Mouse (Mus musculus) heart, adult 18-20 months (tissue): ENCODE data around the gene Thegl. TPM values are rescaled to one million over a fixed set of nuclear protein-coding genes. Genes with fewer than 3 reads are reported as not detected.
A peak's percentile ranks its signal among the peaks of the same experiment; 100 is the strongest.

Experiments
- DNase-seq, 2 experiments: peaks; one replicate each; pipeline ENCODE4 v3.0.0; 2021 to 2022; ENCODE audit warnings: mixed read lengths in 1 of 2
- total RNA-seq, 2 experiments: library from RNA; stranded (reverse); gene quantifications; 2 replicates each; pipeline ENCODE4 v1.2.3; 2021

The Thegl gene
- total RNA-seq, 2 experiments from 2014 or later = not detected

GRCm38 (mm10) chr5:77052616-77053015 is 36.8 kb downstream of the Thegl start:
- DNase-seq = no peak

- DNase-seq = no peak
These were observed 41.1 kb downstream of the Thegl start for GRCm38 (mm10) chr5:77056881-77057440.

- DNase-seq = no peak
These were observed 44.5 kb downstream of the Thegl start for GRCm38 (mm10) chr5:77060363-77060762.

- peak; percentile 44 to 80 for DNase-seq
These were observed 45.7 kb downstream of the Thegl start for GRCm38 (mm10) chr5:77061372-77062038.

GRCm38 (mm10) chr5:77067321-77067720 is 51.5 kb downstream of the Thegl start:
- DNase-seq = no peak

GRCm38 (mm10) chr5:77070987-77071386 is 55.2 kb downstream of the Thegl start:
- DNase-seq = no peak

GRCm38 (mm10) chr5:77071626-77072025 is 55.8 kb downstream of the Thegl start:
- no peak for DNase-seq

- no peak for DNase-seq
These were observed 58.0 kb downstream of the Thegl start for GRCm38 (mm10) chr5:77073794-77074193.

- DNase-seq = peak; percentile 76 to 82
These were observed 59.1 kb downstream of the Thegl start for GRCm38 (mm10) chr5:77074914-77075313.

- no peak for DNase-seq
These were observed 60.1 kb downstream of the Thegl start for GRCm38 (mm10) chr5:77075951-77076350.

GRCm38 (mm10) chr5:77080761-77081160 is 64.9 kb downstream of the Thegl start:
- peak in 1 of 2 experiments; percentile 48 for DNase-seq

GRCm38 (mm10) chr5:77082735-77083134 is 66.9 kb downstream of the Thegl start:
- DNase-seq = no peak

GRCm38 (mm10) chr5:77084418-77084817 is 68.6 kb downstream of the Thegl start:
- DNase-seq = no peak

GRCm38 (mm10) chr5:77085753-77086450 is 70.1 kb downstream of the Thegl start:
- DNase-seq = no peak

- no peak for DNase-seq
These were observed 70.7 kb downstream of the Thegl start for GRCm38 (mm10) chr5:77086541-77086940.

- DNase-seq = no peak
These were observed 71.3 kb downstream of the Thegl start for GRCm38 (mm10) chr5:77087122-77087521.

- DNase-seq = peak; percentile 51 to 78
These were observed 73.5 kb downstream of the Thegl start for GRCm38 (mm10) chr5:77089294-77089693.

GRCm38 (mm10) chr5:77089901-77090300 is 74.1 kb downstream of the Thegl start:
- DNase-seq = no peak

- peak in 1 of 2 experiments; percentile 38 for DNase-seq
These were observed 74.8 kb downstream of the Thegl start for GRCm38 (mm10) chr5:77090521-77091096.

- DNase-seq = no peak
These were observed 76.1 kb downstream of the Thegl start for GRCm38 (mm10) chr5:77091923-77092322.

GRCm38 (mm10) chr5:77092531-77092930 is 76.7 kb downstream of the Thegl start:
- DNase-seq = no peak

GRCm38 (mm10) chr5:77093961-77094360 is 78.1 kb downstream of the Thegl start:
- DNase-seq = no peak
